Mouse (Mus musculus) kidney, adult 2 months (tissue): ENCODE measurements around the gene Prps1l1.

ENCODE experiments used
- CTCF ChIP-seq: fragments of 200-500 bp; conservative IDR thresholded peaks from 2 replicates; pipeline ENCODE4 v1.5.1; 2011; ENCODE audit warnings: low read depth, mild to moderate bottlenecking, control low read depth, low read length, moderate library complexity, mixed read lengths; ENCODE audit not compliant: insufficient read depth, insufficient read length
- POLR2A ChIP-seq: fragments of 200-500 bp; IDR thresholded peaks from one replicate; pipeline ENCODE4 v1.6.1; 2011; ENCODE audit warnings: low read depth, low read length, control low read depth

- TF ChIP-seq CTCF (no peak), POLR2A (no peak)
These were observed 5.1 kb downstream of the Prps1l1 start for GRCm38 (mm10) chr12:34989537-34990200.
